ENCODE assay signal across 8 mouse cellular contexts in genomic region chr2:52858529-52859465, GRCm38 (mm10). TPM values are rescaled to one million over a fixed set of nuclear protein-coding genes. Genes with fewer than 3 reads are reported as not detected.
DNase-seq lines count a peak whose midpoint lies in the region; ATAC-seq and TF ChIP-seq lines count a peak whose summit lies in the region.

No protein-coding gene starts in this region.

- ATAC-seq in Patski = peak; percentile 42
- peak; percentile 11 to 33; a peak in 1 of 4 replicates for ATAC-seq in hematopoietic stem cell, adult 5-6 weeks (replicated peaks in 1 of 2; ENCODE audit: insufficient read depth in 1 of 2, low FRiP score in 2 of 2, low TSS enrichment in 1 of 2, low read depth in 1 of 2, poor library complexity in 2 of 2, severe bottlenecking in 2 of 2)

- POLR2A ChIA-PET in Patski (lab: Charles Lee) = interaction anchor here (0.6 to 1.7 kb wide), 5 partner anchors 9 to 224 kb away, joined by 3 to 7 read pairs (median 4); no protein-coding TSS in a partner anchor

- TF ChIP-seq CTCF in Patski (IDR thresholded peaks at IDR 0.05) = peak; percentile 14

- in situ Hi-C loops in Patski (cut with MboI; ENCODE audit: low pct_unique_long_range_greater_than_20kb) = loop anchor here (5.0 kb wide), 1 partner anchor 229 kb away; no protein-coding TSS in a partner anchor

- no peaks in the 10 kb centered on the region for H3K27me3 ChIP-seq in Patski

- CTCF ChIA-PET in Patski (lab: Charles Lee) = no interaction called here

- no peak for DNase-seq in Patski (ENCODE audit: low read depth, low spot score)
- DNase-seq in cerebellum, adult 11-12 months = peak; percentile 61
- peak; percentile 53 for DNase-seq in forelimb bud, embryonic 11.5 days (ENCODE audit: low read depth, low spot score)
- peak; percentile 19 for DNase-seq in layer of hippocampus, adult 9-11 months
- peak; percentile 53 for DNase-seq in lung, postnatal 14 days
- peak; percentile 43 to 60 for DNase-seq in right cerebral cortex, postnatal 10 days (ENCODE audit: low spot score in 2 of 2)
- no peak for DNase-seq in spleen, adult 12 weeks (ENCODE audit: low spot score)

RNA-seq across cellular contexts. Expression of gene Fmnl2, which starts 1.1 kb away (rescaled TPM):
- polyA plus RNA-seq in Patski (2021) = 14.4 TPM
- 17.3 and 20.6 TPM in 2 replicates for total RNA-seq in hematopoietic stem cell, adult 5-6 weeks (2017)

Comparison
In these comparisons a context has a peak if more than half of its experiments do, and no peak if none do; other contexts are left out.
1. DNase-seq: peak in cerebellum, adult 11-12 months (single experiment), forelimb bud, embryonic 11.5 days (single experiment), layer of hippocampus, adult 9-11 months (single experiment), lung, postnatal 14 days (single experiment) and right cerebral cortex, postnatal 10 days (2 of 2); none in Patski (single experiment) and spleen, adult 12 weeks (single experiment).